Mouse (Mus musculus): ENCODE measurements around the gene Tbx3.

Tbx3 gene

GRCm38 (mm10) chr5:119709826-119710559 is 39.5 kb downstream of the Tbx3 start:
- DNase-seq: no peak

GRCm38 (mm10) chr5:119710756-119711155 is 40.3 kb downstream of the Tbx3 start:
- DNase-seq: no peak

- no peak for DNase-seq
These were observed 41.2 kb downstream of the Tbx3 start for GRCm38 (mm10) chr5:119711626-119712025.

GRCm38 (mm10) chr5:119712679-119713246 is 42.3 kb downstream of the Tbx3 start:
- DNase-seq: peak; percentile 86

- no peak for DNase-seq
These were observed 50.2 kb downstream of the Tbx3 start for GRCm38 (mm10) chr5:119720471-119721265.

GRCm38 (mm10) chr5:119732978-119733377 is 62.5 kb downstream of the Tbx3 start:
- DNase-seq: no peak
